Mouse (Mus musculus): Measurements from ENCODE around the gene Zc3h4. TPM values are rescaled to one million over a fixed set of nuclear protein-coding genes. Genes with fewer than 3 reads are reported as not detected.
A peak's percentile ranks its signal among the peaks of the same experiment; 100 is the strongest.

Zc3h4 gene
- total RNA-seq, 2 experiments from 2014 or later: 66.3 to 67.7 TPM

DNA sequence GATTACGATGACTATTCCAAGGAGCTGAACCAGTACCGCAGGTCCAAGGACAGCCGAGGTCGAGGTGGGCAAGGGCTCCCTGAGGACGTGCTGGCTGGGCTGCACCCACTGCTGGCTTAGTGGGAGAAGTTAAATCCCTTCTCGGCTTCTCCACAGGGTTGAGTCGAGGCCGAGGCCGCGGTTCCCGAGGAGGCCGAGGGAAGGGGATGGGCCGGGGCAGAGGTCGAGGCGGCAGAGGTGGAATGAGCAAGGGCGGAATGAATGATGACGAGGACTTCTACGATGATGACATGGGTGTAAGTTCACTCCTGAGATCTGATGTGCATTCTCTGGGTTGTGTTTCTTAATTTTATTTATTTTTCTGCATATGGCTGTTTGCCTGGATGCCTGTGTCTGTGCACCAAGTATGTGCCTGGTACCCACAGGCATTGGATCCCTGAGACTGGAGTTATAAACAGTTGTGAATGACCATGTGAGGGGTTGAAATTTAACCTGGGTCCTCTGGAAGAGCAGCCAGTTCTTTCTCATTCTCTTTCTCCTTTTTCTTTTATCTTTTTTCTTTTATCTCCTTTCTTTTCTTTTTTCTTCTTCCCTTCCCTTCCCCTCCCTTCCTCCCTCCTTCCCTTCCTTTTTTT, 21.6 kb downstream of the Zc3h4 start:
- intact Hi-C loops (cut with DNase I): no loop called here

DNA sequence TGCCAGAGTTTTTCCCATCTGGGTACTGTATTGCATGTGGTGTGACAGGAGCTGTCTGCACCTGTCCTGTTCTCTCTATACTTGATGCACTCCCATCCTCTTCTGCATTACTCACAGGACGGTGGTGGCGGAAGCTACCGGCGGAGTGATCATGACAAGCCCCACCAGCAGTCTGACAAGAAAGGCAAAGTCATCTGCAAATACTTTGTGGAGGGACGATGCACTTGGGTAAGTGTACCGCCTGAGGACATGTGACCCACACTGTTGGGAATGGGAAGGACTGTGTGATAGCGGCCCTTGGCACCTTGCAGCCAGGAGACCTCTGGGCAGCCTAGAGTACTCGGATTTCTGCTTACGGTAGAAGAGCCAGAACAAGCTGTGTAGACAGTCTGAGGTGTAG, 23.0 kb downstream of the Zc3h4 start:
- no peak for DNase-seq (ENCODE audit: low spot score in 2 of 2)
- intact Hi-C loops (cut with DNase I): no loop called here

More for the DNA sequence above, 21.6 kb downstream of the Zc3h4 start:
- DNase-seq (ENCODE audit: low spot score in 2 of 2): no peak

DNA sequence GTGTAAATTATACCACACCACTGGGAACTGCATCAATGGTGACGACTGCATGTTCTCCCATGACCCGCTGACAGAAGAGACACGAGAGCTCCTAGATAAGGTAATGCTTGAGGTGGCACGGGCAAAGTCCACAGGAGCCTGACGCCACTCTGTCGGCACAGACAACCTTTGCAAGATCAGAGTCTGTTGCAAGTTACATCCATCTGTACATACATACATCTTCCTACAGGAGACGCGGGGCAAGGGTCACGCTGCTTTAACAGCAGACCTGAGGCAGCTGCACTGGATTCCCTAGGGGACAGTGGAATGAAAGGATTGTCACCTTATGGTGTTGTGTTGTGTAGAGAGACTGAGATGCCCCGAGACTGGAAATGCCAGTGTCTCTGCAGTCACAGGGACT, 25.0 kb downstream of the Zc3h4 start:
- intact Hi-C loops (cut with DNase I): loop anchor here (2.0 kb wide), 1 partner anchor 29 kb away; no protein-coding TSS in a partner anchor
- DNase-seq (ENCODE audit: low spot score in 2 of 2): no peak

DNA sequence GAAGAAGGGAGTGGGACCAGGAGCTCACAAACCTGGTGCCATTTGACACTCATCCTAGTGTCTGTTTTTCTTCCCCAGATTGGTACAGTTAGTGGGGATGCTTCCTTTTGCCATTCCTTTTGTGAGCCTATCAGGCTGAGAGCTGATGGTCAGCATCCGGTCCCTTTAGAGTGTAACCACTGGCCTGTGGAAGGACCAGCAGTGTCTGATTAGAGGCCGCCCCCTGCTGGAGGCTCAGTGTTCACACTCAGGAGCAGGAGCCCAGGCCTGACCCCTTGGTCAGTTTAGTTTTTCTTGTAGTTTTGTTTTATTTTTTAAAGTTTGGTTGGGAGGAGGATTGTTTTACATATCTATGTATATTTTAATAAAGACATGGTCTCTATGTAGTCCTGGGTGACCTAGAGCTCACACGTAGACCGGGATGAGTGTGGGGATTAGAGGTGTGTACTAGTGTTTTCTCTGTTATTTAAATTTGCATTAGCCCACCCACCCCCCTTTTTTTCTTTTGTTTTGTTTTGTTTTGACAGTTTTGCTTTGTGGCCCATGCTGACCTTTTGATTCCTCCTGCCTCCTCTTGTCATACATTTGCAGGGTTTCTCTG, 25.5 kb downstream of the Zc3h4 start:
- DNase-seq (ENCODE audit: low spot score in 2 of 2): peak; percentile 37 to 64
- intact Hi-C loops (cut with DNase I): loop anchor here (2.0 kb wide), 1 partner anchor 29 kb away; no protein-coding TSS in a partner anchor

DNA sequence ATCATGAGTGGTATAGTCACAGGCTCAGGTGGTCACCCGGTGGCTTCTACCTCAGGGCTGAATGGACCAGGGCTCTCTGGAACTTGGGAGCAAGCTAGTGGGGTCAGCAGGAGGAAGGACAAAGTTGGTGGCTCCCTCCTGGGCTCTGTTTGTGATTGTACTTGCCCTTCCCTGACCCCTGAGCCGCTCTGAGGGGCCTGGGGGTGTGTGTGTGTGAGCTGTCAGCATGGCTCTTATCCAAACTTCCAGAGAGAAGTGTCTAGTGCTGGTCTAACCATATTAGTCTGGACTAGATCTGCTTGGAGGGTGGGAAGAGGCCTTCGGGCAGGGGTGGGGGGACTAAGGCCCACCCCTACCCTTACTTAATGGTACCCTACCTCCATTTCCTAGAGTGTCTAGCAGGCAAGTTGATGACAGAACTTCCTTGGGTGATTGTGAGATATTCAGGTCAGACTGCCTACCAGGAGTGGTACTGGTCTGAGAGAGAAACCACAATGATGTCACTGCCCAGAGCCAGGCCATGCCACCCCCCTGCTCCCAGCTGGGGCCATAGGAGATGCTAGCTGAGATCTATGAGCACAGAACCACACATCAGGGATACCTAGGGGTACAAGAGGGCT, 32.8 kb downstream of the Zc3h4 start:
- intact Hi-C loops (cut with DNase I): no loop called here
- no peak for DNase-seq (ENCODE audit: low spot score in 2 of 2)

DNA sequence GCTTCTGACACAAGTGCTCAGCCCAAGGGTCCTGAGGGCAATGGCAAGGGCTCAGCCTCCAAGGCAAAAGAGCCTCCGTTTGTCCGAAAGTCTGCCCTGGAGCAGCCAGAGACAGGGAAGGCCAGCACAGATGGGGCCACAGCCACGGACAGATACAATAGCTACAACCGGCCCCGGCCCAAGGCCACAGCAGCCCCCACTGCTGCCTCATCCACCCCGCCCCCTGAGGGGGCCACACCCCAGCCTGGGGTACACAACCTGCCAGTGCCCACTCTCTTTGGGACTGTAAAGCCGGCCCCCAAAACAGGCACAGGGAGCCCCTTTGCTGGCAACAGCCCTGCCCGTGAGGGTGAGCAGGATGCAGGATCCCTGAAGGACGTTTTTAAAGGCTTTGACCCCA, 34.4 kb downstream of the Zc3h4 start:
- DNase-seq (ENCODE audit: low spot score in 2 of 2): no peak
- intact Hi-C loops (cut with DNase I): no loop called here

DNA sequence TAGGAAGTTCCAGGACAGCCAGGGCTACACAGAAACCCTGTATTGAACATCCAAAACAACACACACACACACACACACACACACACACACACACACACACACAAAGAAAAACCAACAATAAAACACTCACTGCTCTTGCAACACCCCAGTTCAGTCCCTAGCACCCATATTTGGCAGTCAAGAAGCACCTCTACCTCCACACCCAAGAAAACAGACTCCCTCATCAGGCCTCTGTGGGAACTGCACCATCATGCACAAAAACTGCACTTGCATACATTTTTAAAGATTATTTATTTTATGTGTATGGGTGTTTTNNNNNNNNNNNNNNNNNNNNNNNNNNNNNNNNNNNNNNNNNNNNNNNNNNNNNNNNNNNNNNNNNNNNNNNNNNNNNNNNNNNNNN, 40.5 kb downstream of the Zc3h4 start:
- intact Hi-C loops (cut with DNase I): no loop called here
- DNase-seq (ENCODE audit: low spot score in 2 of 2): no peak

DNA sequence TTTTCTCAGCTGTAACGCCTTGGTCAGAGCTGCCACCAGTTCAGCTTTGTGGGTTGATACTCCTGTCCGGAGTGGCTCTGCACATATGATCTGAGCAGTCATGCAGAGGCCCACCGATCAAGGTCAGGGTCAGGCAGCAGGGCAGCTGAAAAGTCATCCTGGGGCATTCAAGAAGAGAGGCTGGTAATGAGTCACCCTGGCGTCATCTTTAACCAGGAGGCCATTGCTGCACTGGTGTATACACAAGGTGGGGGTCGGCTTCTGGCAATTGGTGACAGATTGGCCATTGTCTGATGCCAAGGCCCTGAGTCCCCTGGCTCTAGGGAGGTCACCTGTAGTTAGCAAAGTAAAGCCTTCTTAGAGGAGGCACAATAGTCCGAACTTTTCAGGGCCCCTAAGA, 50.9 kb downstream of the Zc3h4 start:
- DNase-seq (ENCODE audit: low spot score in 2 of 2): no peak
- intact Hi-C loops (cut with DNase I): loop anchor here (10.0 kb wide), 1 partner anchor 157 kb away; no protein-coding TSS in a partner anchor

DNA sequence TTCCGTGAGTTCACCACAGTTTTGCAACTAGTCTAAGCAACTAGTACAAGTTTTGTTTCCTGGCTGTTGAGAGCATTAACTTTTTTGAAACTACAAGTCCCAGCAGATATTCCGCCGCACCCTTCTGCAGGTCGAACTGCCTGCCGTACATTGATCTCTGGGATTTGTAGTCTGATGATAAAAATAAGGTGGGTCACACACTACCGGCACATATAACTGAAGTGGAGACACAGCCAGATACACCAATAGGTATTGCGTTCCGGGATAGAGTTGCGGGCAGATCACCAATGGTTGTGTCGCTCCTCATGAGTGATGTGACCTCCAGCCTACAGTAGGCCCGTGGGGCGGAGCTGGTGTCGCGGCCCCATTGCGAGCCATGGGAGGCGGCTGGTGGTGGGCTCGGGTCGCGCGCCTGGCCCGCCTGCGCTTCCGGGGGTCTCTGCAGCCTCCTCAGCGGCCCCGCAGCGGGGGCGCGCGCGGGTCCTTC, 51.9 kb downstream of the Zc3h4 start, which contains the start of gene Tmem160:
TSS of gene Tmem160 (plus strand) at position 193 of the 487 bp plus-strand sequence.
- peak; percentile 87 to 88 for DNase-seq (ENCODE audit: low spot score in 2 of 2)
- intact Hi-C loops (cut with DNase I): loop anchor here (10.0 kb wide), 1 partner anchor 158 kb away; no protein-coding TSS in a partner anchor

DNA sequence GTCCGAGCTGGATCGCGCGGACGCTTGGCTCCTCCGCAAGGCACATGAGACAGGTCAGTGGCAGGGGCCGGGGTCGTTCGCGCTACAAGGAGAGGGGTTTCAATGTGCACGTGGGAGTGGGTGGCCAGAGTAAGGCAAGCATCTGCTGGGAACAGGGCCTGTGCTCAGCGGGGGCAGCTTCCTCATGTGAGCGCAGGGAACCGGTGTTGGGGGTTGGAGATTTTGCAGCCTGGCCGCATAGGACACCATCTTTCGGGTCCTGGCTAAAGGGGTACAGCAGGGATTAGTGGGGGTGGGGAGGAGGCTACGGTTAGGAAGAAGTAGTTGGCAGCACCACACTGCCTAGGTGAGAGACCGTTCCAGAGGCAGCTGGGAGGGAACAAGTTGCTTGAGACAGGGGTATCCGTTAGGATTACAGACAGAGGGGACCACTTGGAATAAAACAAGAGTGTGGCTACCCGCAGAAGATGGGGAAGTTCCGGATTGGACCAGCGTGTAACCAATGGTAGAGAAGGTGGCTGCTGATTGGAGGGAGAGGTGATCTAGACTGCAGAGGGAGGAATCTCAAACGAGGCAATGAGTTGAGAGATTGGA, 52.5 kb downstream of the Zc3h4 start:
- DNase-seq (ENCODE audit: low spot score in 2 of 2): peak; percentile 59 to 71
- intact Hi-C loops (cut with DNase I): loop anchor here (10.0 kb wide), 1 partner anchor 158 kb away; no protein-coding TSS in a partner anchor

DNA sequence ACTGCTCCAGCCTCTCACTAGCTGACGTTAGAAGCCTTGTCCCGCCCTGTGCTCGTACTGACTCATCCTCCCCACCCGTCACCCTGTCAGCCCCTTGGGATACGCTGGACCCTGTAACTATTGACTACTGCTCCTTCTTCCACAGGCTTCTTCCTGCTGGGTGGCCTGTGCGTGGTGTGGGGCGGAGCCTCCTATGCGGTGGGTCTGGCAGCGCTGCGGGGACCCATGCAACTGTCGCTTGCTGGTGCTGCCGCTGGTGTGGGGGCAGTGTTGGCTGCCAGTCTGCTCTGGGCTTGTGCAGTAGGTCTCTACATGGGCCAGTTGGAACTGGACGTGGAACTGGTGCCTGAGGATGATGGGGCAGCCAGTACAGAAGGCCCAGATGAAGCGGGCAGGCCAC, 54.3 kb downstream of the Zc3h4 start:
- intact Hi-C loops (cut with DNase I): loop anchor here (10.0 kb wide), 1 partner anchor 160 kb away; no protein-coding TSS in a partner anchor
- DNase-seq (ENCODE audit: low spot score in 2 of 2): no peak

DNA sequence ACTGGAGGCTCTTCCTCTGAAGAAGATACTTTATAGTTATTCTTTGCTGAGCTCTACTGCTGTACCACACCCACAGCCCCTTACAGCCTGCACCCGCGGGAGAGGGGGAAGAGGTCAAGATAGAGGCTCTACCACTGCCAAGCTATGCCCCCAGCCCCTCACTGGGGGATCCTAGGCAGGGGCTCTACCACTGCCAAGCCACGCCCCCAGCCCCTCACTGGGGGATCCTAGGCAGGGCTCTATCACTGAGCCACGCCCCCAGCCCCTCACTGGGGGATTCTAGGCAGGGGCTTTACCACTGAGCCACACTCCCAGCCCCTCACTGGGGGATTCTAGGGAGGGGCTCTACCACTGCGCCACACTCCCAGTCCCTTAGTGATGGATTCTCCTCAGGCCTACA, 55.6 kb downstream of the Zc3h4 start:
- intact Hi-C loops (cut with DNase I): loop anchor here (10.0 kb wide), 1 partner anchor 161 kb away; no protein-coding TSS in a partner anchor
- DNase-seq (ENCODE audit: low spot score in 2 of 2): no peak

DNA sequence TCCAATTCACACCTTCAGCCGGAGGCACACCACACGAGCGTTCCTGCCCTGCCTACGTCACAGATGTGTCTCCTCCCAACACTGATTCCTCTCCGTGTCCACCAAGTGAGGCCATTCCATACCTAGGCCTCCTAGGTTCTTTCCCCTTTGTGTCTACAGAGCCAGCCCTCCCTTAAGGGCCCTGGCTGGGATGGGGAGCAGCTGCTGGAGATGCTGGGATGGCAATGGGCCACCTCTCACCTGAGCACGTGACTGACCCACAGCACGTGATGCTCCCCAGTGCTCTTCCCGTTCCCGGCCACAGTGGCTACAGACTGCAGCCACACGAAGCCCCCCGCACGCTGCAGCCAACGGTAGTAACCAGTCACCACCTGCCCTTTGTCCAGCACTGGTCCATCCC, 59.9 kb downstream of the Zc3h4 start:
- intact Hi-C loops (cut with DNase I): no loop called here
- DNase-seq (ENCODE audit: low spot score in 2 of 2): no peak

DNA sequence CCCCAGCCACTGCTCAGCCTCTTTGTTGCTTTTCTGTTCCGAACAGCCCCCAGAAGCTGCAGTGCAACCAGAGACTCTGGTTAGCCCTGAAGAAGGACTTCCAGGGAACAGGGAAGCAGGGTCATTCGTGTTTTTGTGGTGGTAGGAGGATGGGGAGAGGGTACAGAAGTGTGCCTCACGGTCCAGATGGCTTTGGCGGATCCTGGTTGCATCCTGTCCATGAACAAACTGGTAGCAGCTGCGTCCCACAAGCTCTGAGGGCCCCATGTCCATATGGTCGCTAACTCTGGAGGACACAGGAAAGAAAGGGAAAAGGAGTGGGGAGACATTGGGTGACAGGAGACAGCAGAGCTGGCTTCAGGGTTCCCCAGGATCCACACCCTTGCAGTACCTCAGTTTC, 60.4 kb downstream of the Zc3h4 start:
- no peak for DNase-seq (ENCODE audit: low spot score in 2 of 2)
- intact Hi-C loops (cut with DNase I): no loop called here

DNA sequence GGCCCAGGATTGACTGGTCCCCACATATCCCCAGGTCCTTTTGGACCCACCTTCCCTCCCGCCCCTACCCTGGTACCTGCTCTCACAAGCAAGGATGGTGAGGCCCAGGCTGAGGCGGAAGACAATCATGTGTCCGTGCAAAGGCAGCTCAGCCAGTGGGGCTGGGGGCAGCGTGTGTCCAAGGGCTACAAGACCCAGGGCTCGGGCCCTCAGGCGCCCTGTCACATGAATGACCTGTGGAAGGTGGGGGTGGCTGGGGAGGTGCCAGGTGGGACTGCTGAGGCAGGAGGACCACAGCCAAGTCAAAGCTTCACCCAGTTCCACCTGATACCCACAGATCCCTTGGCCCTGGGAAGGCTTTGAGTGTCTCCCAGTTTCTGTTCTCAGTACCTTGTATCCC, 61.0 kb downstream of the Zc3h4 start:
- intact Hi-C loops (cut with DNase I): no loop called here
- DNase-seq (ENCODE audit: low spot score in 2 of 2): no peak

DNA sequence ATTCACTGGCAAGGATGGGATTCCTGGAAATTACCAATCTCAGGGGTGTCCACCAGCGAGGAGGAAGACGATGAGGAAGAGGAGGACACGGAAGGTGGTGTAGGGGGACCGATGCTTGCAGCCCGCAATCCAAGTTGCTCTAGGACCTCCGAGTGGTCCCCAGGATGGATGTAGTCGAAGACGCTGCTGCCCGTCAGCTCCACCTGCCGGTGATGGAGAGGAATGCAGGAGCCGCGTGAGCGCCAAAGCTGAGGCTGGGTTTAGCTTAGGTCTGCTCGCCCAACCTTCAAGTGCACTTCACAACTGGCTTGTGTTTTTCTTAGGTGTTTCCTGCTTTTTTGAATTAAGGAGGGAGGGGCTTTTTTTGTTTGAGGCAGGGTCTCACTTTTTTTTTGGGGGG, 62.5 kb downstream of the Zc3h4 start:
- intact Hi-C loops (cut with DNase I): loop anchor here (1.0 kb wide), 1 partner anchor 67 kb away; no protein-coding TSS in a partner anchor
- peak; percentile 76 for DNase-seq (ENCODE audit: low spot score in 2 of 2)

DNA sequence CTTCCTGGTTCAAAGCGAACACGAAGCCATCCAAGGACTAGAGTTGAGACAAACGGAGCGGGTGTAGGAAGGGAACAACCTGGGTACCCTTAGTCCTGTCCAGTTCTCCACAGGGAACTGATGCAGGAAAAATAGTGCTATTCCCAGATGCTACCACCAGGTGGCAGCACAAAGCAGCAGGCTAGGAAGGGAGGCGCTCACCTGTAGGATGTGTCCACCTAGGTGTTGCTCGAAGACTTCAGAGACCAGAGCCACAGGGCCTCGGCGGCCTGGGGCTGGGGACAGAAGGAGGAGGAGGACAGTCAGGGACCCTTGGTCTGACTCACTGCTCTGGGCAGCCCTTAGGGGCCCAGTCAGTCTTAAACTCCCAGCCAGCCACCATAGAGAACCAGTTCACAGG, 64.5 kb downstream of the Zc3h4 start:
- peak; percentile 56 to 62 for DNase-seq (ENCODE audit: low spot score in 2 of 2)
- intact Hi-C loops (cut with DNase I): loop anchor here (2.0 kb wide), 1 partner anchor 154 kb away; no protein-coding TSS in a partner anchor

DNA sequence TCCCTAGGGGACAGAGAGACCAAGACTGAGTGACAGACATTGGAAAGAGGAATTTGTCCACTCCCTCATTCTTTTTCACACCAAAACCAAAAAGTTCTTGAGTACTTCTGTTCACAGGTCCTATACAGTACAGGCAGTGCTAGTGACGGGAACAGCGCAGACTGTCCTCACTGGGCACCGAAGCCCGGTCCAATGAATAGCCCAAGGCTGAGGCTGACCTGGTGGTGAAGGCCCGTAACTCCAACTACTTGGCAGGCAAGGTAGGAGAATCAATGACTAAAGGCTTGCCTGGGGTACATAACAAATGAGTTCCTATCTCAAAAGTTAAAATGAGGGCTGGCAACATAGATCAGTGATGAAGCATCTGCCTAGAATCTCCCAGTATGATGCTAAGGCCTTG, 64.9 kb downstream of the Zc3h4 start:
- intact Hi-C loops (cut with DNase I): loop anchor here (2.0 kb wide), 1 partner anchor 153 kb away; no protein-coding TSS in a partner anchor
- DNase-seq (ENCODE audit: low spot score in 2 of 2): no peak

DNA sequence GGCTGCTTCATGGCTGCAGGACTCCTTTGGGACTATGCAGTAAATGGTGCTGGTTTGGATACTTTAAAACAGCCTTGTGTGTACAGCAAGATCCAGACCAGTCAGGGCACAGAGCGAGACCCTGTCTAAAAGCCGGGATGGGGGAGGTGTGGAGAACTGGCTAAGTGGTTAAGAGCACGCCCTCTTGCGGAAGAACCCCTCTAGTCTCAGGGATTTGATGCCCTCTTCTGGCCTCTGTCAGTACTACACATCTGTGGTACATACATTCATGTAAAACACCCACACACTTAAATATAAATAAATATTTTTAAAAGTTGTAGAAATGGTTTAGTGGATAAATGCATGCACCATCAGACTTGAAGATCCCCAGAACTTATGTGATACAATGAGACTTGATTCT, 65.9 kb downstream of the Zc3h4 start:
- DNase-seq (ENCODE audit: low spot score in 2 of 2): no peak
- intact Hi-C loops (cut with DNase I): no loop called here

DNA sequence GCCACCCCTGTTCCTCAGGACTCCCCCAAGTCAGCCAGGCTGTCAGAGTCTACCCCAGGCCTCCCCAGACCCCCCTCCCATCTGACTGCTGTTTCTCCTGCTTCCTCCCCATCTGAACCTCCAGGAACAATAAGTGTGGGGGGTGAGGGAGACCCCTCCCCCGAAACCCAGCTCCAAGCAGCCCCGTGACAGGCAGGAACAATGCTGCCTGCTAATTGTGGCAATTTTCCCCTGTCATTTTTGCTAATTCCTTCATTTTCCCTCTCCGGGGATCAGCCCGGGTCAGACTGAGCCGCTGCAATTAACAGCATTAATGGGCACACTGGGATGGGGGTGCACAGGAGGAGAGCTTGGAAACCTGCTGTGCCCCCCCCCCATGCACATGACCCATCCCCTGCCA, 67.4 kb downstream of the Zc3h4 start:
- DNase-seq (ENCODE audit: low spot score in 2 of 2): no peak
- intact Hi-C loops (cut with DNase I): no loop called here
